ENCODE assay signal across 8 mouse cellular contexts in the genomic region with DNA sequence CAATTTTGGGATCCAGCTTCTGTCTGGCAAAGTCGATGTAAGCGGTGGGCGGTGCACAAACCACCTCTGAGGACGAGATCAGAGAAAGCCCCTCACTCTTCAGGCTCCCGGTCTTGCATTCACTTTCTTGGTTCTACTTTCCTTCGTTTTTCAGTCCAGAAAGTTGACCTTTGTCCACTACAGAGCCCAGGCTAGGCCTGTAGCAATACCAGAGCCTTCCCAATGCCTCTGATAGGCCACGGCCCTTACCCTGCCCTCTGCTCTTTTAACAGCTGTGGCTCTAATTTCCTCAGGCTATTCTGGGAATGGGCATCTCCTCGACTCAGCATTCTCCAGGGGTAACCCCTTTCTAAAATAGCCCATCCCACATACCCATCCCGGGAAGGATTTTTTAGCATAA. TPM values are rescaled to one million over a fixed set of nuclear protein-coding genes. Genes with fewer than 3 reads are reported as not detected.
A peak's percentile ranks its signal among the peaks of the same experiment; 100 is the strongest.
DNase-seq lines count a peak whose midpoint lies in the region; ATAC-seq and TF ChIP-seq lines count a peak whose summit lies in the region.

No protein-coding gene starts in this region.

- H3K9ac ChIP-seq in neural tube, embryonic 11.5 days (ENCODE audit: low read length), result peak overlapping the region; percentile 75
- H3K9ac ChIP-seq in limb, embryonic 14.5 days (ENCODE audit: low read depth, low read length, severe bottlenecking), result peak overlapping the region; percentile 65
- H3K9ac ChIP-seq in stomach, embryonic 15.5 days, result peak overlapping the region; percentile 80

- H3K36me3 ChIP-seq in neural tube, embryonic 11.5 days (ENCODE audit: control insufficient read depth, insufficient read depth, low read length), result peaks cover 10% of the 10 kb centered on the region; the same call in 1 of the 2 replicates
- H3K36me3 ChIP-seq in limb, embryonic 14.5 days (ENCODE audit: control insufficient read depth, insufficient read depth, low read length), result peaks cover 56% of the 10 kb centered on the region
- H3K36me3 ChIP-seq in stomach, embryonic 15.5 days, result peaks cover 30% of the 10 kb centered on the region

- peak overlapping the region; percentile 72 for H3K27ac ChIP-seq in neural tube, embryonic 11.5 days (ENCODE audit: low read depth, low read length)
- H3K27ac ChIP-seq in limb, embryonic 14.5 days (replicated peaks; ENCODE audit: low read depth, low read length), result peak overlapping the region; percentile 79
- peak overlapping the region; percentile 92 for H3K27ac ChIP-seq in stomach, embryonic 15.5 days

- peaks cover 7% of the 10 kb centered on the region for H3K4me1 ChIP-seq in neural tube, embryonic 11.5 days (ENCODE audit: control insufficient read depth, insufficient read depth, low read length)
- peaks cover 33% of the 10 kb centered on the region for H3K4me1 ChIP-seq in limb, embryonic 14.5 days (ENCODE audit: control insufficient read depth, insufficient read depth, low read length)
- H3K4me1 ChIP-seq in stomach, embryonic 15.5 days, result peaks cover 43% of the 10 kb centered on the region

- H3K4me2 ChIP-seq in neural tube, embryonic 11.5 days (ENCODE audit: low read depth), result peak overlapping the region; percentile 87
- H3K4me2 ChIP-seq in limb, embryonic 14.5 days (replicated peaks; ENCODE audit: low read depth, low read length, severe bottlenecking), result peak overlapping the region; percentile 72
- peak overlapping the region; percentile 79 for H3K4me2 ChIP-seq in stomach, embryonic 15.5 days

- H3K27me3 ChIP-seq in neural tube, embryonic 11.5 days (ENCODE audit: control insufficient read depth, insufficient read depth, low read length), result no peaks in the 10 kb centered on the region
- H3K27me3 ChIP-seq in limb, embryonic 14.5 days (ENCODE audit: control insufficient read depth, insufficient read depth, low read length), result no peaks in the 10 kb centered on the region
- H3K27me3 ChIP-seq in stomach, embryonic 15.5 days (replicated peaks), result no peaks in the 10 kb centered on the region

- peak overlapping the region; percentile 67 for H3K4me3 ChIP-seq in neural tube, embryonic 11.5 days (ENCODE audit: low read depth, low read length)
- H3K4me3 ChIP-seq in limb, embryonic 14.5 days (replicated peaks; ENCODE audit: low read length), result peak overlapping the region; percentile 48
- H3K4me3 ChIP-seq in stomach, embryonic 15.5 days (replicated peaks), result peak overlapping the region; percentile 68

- no peak for ATAC-seq in neural tube, embryonic 11.5 days (ENCODE audit: insufficient read depth, low FRiP score, low TSS enrichment)
- no peak for ATAC-seq in limb, embryonic 14.5 days (ENCODE audit: low FRiP score, low read depth)
- no peak for ATAC-seq in stomach, embryonic 15.5 days (ENCODE audit: insufficient read depth, low FRiP score, low read depth)

- DNase-seq in cerebellum, adult 11-12 months, result peak; percentile 41
- no peak for DNase-seq in cerebellum, postnatal 14 days
- peak; percentile 14 for DNase-seq in neural tube, embryonic 11.5 days (ENCODE audit: low spot score)
- no peak for DNase-seq in neural tube, embryonic 10.5 days (ENCODE audit: extremely low spot score, low spot score)
- DNase-seq in limb, embryonic 14.5 days (ENCODE audit: low spot score), result no peak
- DNase-seq in layer of hippocampus, postnatal 25 days (ENCODE audit: extremely low spot score in 1 of 2, low spot score in 1 of 2), result no peak
- DNase-seq in left cerebral cortex, adult 11 months (ENCODE audit: low spot score), result no peak

- TF ChIP-seq POLR2A in limb, embryonic 14.5 days (IDR thresholded peaks at IDR 0.05; ENCODE audit: borderline replicate concordance, extremely low read depth, insufficient read depth, insufficient read length), result no peak

- no peaks in the 10 kb centered on the region for H3K9me3 ChIP-seq in neural tube, embryonic 11.5 days (ENCODE audit: control insufficient read depth, low read length)
- H3K9me3 ChIP-seq in limb, embryonic 14.5 days (ENCODE audit: control insufficient read depth, low read length), result no peaks in the 10 kb centered on the region
- no peaks in the 10 kb centered on the region for H3K9me3 ChIP-seq in stomach, embryonic 15.5 days

- 23% methylated on average over 9 of the region's 9 CpGs for WGBS in neural tube, embryonic 11.5 days
- WGBS in limb, embryonic 14.5 days, result 14% methylated on average over 9 of the region's 9 CpGs
- 19% methylated on average over 9 of the region's 9 CpGs for WGBS in stomach, embryonic 15.5 days

RNA-seq across cellular contexts. Expression of a gene that starts 1.2 kb away (rescaled TPM):
- 622 and 634 TPM in 2 replicates for polyA plus RNA-seq in neural tube, embryonic 11.5 days (2014; fragmentation: Nextera tagmentation; extraction: Ambion mirVana)
- polyA plus RNA-seq in limb, embryonic 14.5 days (2012; rRNA removed), result 636 and 744 TPM in 2 replicates
- polyA plus RNA-seq in limb, embryonic 14.5 days (2014; fragmentation: Nextera tagmentation; extraction: Ambion mirVana), result 808 and 825 TPM in 2 replicates
- 890 and 914 TPM in 2 replicates for polyA plus RNA-seq in stomach, embryonic 15.5 days (2015; fragmentation: Nextera tagmentation; extraction: Ambion mirVana)
- total RNA-seq in layer of hippocampus, postnatal 25 days (2021), result 100 to 1,000 TPM; 685 to 811 TPM

RNA-seq across cellular contexts. Expression of a gene that starts 4.4 kb away (rescaled TPM):
- 6.3 and 6.9 TPM in 2 replicates for polyA plus RNA-seq in neural tube, embryonic 11.5 days (2014; fragmentation: Nextera tagmentation; extraction: Ambion mirVana)
- 9.8 and 11.1 TPM in 2 replicates for polyA plus RNA-seq in limb, embryonic 14.5 days (2012; rRNA removed)
- polyA plus RNA-seq in limb, embryonic 14.5 days (2014; fragmentation: Nextera tagmentation; extraction: Ambion mirVana), result 8.9 and 10.8 TPM in 2 replicates
- polyA plus RNA-seq in stomach, embryonic 15.5 days (2015; fragmentation: Nextera tagmentation; extraction: Ambion mirVana), result 11.7 and 12.7 TPM in 2 replicates
- total RNA-seq in layer of hippocampus, postnatal 25 days (2021), result 1 to 10 TPM; 4.5 to 6.0 TPM

RNA-seq across cellular contexts. Expression of a gene that starts 16.4 kb away (rescaled TPM):
- 162 and 174 TPM in 2 replicates for polyA plus RNA-seq in neural tube, embryonic 11.5 days (2014; fragmentation: Nextera tagmentation; extraction: Ambion mirVana)
- polyA plus RNA-seq in limb, embryonic 14.5 days (2012; rRNA removed), result 105 and 119 TPM in 2 replicates
- 115 and 120 TPM in 2 replicates for polyA plus RNA-seq in limb, embryonic 14.5 days (2014; fragmentation: Nextera tagmentation; extraction: Ambion mirVana)
- polyA plus RNA-seq in stomach, embryonic 15.5 days (2015; fragmentation: Nextera tagmentation; extraction: Ambion mirVana), result 116 and 125 TPM in 2 replicates
- 100 to 1,000 TPM; 164 to 183 TPM for total RNA-seq in layer of hippocampus, postnatal 25 days (2021)

RNA-seq across cellular contexts. Expression of a gene that starts 16.5 kb away (rescaled TPM):
- 190 and 195 TPM in 2 replicates for polyA plus RNA-seq in neural tube, embryonic 11.5 days (2014; fragmentation: Nextera tagmentation; extraction: Ambion mirVana)
- polyA plus RNA-seq in limb, embryonic 14.5 days (2012; rRNA removed), result 141 and 164 TPM in 2 replicates
- polyA plus RNA-seq in limb, embryonic 14.5 days (2014; fragmentation: Nextera tagmentation; extraction: Ambion mirVana), result 128 and 146 TPM in 2 replicates
- polyA plus RNA-seq in stomach, embryonic 15.5 days (2015; fragmentation: Nextera tagmentation; extraction: Ambion mirVana), result 141 and 159 TPM in 2 replicates
- total RNA-seq in layer of hippocampus, postnatal 25 days (2021), result 1 to 10 TPM; 1.1 to 1.2 TPM

RNA-seq across cellular contexts. Expression of a gene that starts 27.2 kb away (rescaled TPM):
- polyA plus RNA-seq in neural tube, embryonic 11.5 days (2014; fragmentation: Nextera tagmentation; extraction: Ambion mirVana), result 0.22 and 0.29 TPM in 2 replicates
- polyA plus RNA-seq in limb, embryonic 14.5 days (2012; rRNA removed), result 1.9 and 2.3 TPM in 2 replicates
- 1.6 and 1.8 TPM in 2 replicates for polyA plus RNA-seq in limb, embryonic 14.5 days (2014; fragmentation: Nextera tagmentation; extraction: Ambion mirVana)
- 0.97 and 1.1 TPM in 2 replicates for polyA plus RNA-seq in stomach, embryonic 15.5 days (2015; fragmentation: Nextera tagmentation; extraction: Ambion mirVana)
- under 1 TPM in 1 of 2 experiments, not detected in 1; 0.26 TPM for total RNA-seq in layer of hippocampus, postnatal 25 days (2021)

Comparison
In these comparisons a context has a peak if more than half of its experiments do, and no peak if none do; other contexts are left out.
1. DNase-seq: peak in cerebellum, adult 11-12 months (single experiment) and neural tube, embryonic 11.5 days (single experiment); none in cerebellum, postnatal 14 days (0 of 2), neural tube, embryonic 10.5 days (single experiment), limb, embryonic 14.5 days (single experiment), layer of hippocampus, postnatal 25 days (0 of 2) and left cerebral cortex, adult 11 months (single experiment).
2. Peak in every context shown above with its lines, with median percentiles within 50 percentile points of each other: H3K27ac ChIP-seq, H3K4me2 ChIP-seq, H3K4me3 ChIP-seq and H3K9ac ChIP-seq.